Mouse (Mus musculus) large intestine, adult 2 months (tissue): ENCODE measurements around the gene Hvcn1. TPM values are rescaled to one million over a fixed set of nuclear protein-coding genes. Genes with fewer than 3 reads are reported as not detected.

ENCODE experiments used
- DNase-seq: peaks from one replicate; pipeline ENCODE4 v3.0.0-alpha.2; 2012; ENCODE audit warnings: low read depth, low spot score
- WGBS: fragments of 180-500 bp; shearing (Covaris S2); methylation state at CpG from one replicate; pipeline ENCODE4 v1.1.7; 2018; 5-methylcytosine and 5-hydroxymethylcytosine counted together
- polyA plus RNA-seq: library from polyadenylated mRNA; depleted of rRNA; stranded (reverse); fragments of >200 nt; gene quantifications from 2 replicates; pipeline ENCODE4 v1.2.3, GENCODE M21; 2012

Hvcn1 gene
- polyA plus RNA-seq, 1 experiment, result 21.2 TPM

- no peak for DNase-seq
- WGBS, result 77% methylated on average over 6 of the region's 6 CpGs
Observed at GRCm38 (mm10) chr5:122231431-122231830, 24.8 kb downstream of the Hvcn1 start.

DNA sequence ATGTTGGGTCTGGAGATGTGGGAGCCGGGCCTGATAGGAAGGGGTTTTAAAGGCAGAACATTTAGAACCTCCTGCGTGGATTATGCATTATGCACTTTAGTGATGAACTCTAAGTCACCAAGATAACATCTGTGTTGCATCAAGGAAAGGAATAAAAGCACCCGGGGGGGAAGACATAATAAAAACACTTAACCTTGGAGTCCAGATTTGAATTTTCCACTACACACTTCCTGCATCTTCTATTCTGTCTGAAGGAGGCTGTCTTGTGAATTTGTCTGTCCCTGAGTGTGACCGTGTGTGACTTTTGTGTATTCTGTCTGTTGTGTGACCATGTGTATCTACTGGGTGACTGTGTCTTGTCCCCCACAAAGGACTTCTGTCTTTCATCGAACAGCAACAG, 25.4 kb downstream of the Hvcn1 start:
- no peak for DNase-seq
- 28% methylated on average over 5 of the region's 5 CpGs for WGBS

- WGBS, result 62% methylated on average over 14 of the region's 14 CpGs
- DNase-seq, result no peak
Observed at GRCm38 (mm10) chr5:122233077-122233581, 26.5 kb downstream of the Hvcn1 start.

GRCm38 (mm10) chr5:122233695-122234094, 27.1 kb downstream of the Hvcn1 start:
- DNase-seq, result no peak
- WGBS, result 71% methylated on average over 12 of the region's 12 CpGs

- DNase-seq, result no peak
- WGBS, result 64% methylated on average over 9 of the region's 9 CpGs
Observed at GRCm38 (mm10) chr5:122234319-122235195, 28.0 kb downstream of the Hvcn1 start.

GRCm38 (mm10) chr5:122235196-122235836, 28.7 kb downstream of the Hvcn1 start:
- 40% methylated on average over 9 of the region's 9 CpGs for WGBS
- DNase-seq, result no peak

DNA sequence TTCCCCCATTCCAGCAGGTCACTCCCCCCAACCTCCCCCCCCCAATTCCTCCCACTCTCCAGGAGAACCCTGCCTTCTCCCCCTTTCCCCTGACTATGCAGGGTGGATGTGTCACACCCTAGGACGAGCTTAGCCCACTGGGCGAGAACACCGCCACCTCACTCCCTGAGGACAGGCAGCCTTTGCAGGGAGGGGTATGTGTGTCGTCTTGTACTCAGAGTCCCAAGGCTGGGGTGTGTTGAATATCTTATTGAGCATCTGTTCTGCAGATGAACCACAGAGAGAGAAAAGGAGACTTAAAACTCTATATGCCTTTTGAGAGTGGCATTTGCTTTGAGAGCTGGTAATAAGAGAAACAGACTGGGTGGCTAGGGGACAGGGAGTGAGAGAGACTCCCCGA, 30.6 kb downstream of the Hvcn1 start:
- DNase-seq, result no peak
- 65% methylated on average over 5 of the region's 5 CpGs for WGBS

DNA sequence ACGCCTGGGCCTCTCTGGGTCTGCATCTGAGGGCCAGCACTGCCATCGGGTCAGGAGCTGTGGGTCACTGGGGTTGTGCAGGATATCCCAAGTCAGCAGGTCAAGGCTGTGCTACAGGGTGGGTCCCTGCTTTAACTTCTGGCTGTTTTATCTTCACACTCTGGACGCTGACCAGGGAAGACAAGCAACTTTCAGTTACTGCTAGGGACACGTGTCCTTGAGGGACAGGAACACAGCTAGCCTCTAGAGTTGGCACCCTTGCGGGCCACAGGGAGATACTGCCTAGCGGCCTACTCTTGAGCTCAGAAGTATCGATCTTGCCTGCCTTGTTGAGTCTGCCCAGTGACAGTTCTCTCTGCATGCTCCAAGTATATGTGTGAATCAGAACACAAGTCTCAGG, 33.0 kb downstream of the Hvcn1 start:
- DNase-seq, result no peak
- 76% methylated on average over 7 of the region's 7 CpGs for WGBS

DNA sequence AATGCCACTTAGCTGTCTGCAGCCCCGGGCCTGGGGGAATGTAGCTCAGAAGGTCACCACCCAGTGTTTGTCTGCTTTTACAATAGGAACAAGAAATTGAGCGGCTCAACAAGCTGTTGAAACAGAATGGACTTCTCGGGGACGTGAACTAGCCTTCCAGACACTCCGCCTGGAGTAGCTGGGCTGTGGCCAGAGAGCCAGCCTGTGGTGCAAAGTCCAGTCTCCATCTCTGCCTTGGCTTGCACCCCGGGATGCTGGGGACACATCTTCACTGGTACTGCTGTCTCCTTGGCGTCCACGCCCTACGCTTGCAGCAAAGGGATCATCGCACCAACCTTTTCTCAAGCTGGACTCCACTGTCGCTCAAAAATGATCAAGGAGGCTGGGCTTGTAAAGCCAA, 33.9 kb downstream of the Hvcn1 start:
- DNase-seq, result no peak
- WGBS, result 64% methylated on average over 11 of the region's 11 CpGs

- no peak for DNase-seq
- WGBS, result 75% methylated on average over 1 of the region's 1 CpGs
Observed at GRCm38 (mm10) chr5:122240989-122241388, 34.4 kb downstream of the Hvcn1 start.

GRCm38 (mm10) chr5:122242521-122243123, 36.0 kb downstream of the Hvcn1 start:
- 87% methylated on average over 6 of the region's 6 CpGs for WGBS
- DNase-seq, result no peak

DNA sequence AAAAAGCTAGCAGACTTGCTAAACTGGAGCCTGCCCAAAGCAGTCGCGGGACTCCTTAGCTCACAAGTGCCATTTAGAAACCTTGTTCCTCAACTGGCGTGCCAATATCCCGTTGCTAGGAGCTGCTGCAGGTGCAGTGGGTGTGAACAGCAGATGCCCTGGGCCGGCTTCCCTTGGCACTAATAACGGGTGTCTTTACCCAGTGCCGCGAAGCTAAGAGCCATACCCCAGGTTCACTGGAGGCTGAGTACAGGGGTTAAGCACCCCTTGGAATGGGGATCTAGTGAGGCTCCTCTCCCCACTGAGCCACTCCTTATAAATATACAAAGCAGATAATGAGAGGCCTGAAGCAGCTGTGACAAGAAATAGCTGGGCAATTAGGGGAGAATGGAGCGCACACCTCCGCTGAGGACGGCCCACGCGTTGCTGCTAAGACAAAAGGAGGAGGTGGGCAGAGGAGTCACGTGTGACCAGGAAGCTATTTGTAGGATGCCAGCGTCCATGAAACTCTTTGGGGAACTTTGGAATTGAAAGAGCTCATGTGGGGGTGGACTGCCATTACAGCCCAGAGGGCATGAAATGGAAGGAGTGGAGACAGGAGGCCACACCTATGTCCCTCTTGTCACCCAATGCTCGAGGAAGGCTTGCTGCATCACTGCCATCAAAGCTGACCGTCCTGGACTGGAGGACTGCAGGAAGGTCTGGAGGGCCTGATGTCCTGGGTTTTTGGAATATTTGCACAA, 37.3 kb downstream of the Hvcn1 start:
- no peak for DNase-seq
- WGBS, result 67% methylated on average over 17 of the region's 17 CpGs

DNA sequence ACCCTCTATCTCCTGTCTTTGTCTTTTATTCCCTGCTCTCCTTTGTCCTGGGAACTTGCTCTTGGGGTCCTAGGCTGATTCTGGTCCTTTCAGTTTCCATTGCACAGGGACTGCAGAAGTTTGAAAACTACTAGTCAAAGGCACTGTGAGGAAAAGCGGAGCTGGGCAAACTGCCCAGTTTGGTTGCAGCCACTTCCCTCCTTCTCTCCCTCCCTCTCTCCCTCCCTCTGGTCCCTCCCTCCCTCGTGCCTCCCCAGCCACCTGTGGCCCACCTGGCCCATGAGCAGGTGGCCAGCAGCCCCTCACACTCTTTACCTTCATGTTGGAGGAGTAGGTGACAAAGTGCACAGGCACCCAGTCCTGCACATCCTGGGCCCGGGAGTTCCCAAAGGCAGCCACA, 38.6 kb downstream of the Hvcn1 start:
- whole genome bisulfite sequencing, result 51% methylated on average over 3 of the region's 3 CpGs
- DNase-seq, result no peak

DNA sequence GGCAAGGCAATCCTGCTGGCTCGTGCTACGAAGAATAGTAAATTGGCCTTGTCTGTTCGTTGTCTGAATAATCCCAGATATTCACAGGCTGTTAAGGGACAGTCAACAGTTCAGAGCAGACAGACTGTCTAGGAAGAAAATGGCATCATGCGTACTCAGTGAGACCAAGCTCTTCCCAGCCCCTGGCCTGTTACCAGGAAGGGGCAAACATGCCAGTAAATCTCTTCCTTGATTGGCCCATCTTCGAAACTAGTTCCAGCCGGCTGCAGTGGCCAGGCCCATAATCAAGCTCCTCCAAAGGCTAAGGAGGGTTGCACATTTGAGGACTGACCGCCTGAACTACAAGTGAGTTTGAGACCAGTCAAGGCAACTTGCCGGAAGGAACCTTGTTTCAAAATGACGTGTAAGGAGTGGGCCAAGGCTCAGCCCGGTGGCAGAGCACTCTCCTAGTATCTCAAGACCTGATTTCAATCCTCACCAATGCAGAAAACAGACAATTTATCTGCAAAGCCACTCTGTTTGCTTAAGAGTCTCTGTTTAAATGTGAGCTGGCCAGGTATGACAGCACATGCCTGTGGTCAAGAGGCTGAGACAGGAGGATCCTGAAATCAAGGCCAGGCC, 40.1 kb downstream of the Hvcn1 start:
- WGBS, result 85% methylated on average over 10 of the region's 10 CpGs
- DNase-seq, result no peak

GRCm38 (mm10) chr5:122247529-122247928, 40.9 kb downstream of the Hvcn1 start:
- WGBS, result 91% methylated on average over 11 of the region's 11 CpGs
- no peak for DNase-seq

DNA sequence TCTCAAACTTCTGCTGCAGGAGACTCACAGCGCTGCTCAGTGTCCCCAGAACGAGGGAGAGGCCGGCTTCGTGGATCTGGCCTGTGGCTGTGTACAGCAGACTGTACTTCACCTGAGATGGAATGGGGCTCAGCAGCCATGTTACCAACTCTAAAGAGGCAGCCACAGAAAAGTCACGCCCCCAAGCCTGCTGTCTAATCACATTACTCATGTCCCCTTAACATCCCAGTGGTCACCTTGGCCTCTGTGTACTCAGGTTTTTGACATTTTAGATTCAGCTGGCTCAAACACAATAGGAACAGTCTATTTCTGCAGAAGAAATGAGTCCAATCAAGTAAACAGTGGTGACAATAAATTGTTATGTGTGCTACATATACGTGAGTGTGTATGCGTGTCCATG, 41.3 kb downstream of the Hvcn1 start:
- WGBS, result 96% methylated on average over 7 of the region's 7 CpGs
- DNase-seq, result no peak

GRCm38 (mm10) chr5:122249281-122249680, 42.7 kb downstream of the Hvcn1 start:
- no peak for DNase-seq
- WGBS, result 94% methylated on average over 4 of the region's 4 CpGs

DNA sequence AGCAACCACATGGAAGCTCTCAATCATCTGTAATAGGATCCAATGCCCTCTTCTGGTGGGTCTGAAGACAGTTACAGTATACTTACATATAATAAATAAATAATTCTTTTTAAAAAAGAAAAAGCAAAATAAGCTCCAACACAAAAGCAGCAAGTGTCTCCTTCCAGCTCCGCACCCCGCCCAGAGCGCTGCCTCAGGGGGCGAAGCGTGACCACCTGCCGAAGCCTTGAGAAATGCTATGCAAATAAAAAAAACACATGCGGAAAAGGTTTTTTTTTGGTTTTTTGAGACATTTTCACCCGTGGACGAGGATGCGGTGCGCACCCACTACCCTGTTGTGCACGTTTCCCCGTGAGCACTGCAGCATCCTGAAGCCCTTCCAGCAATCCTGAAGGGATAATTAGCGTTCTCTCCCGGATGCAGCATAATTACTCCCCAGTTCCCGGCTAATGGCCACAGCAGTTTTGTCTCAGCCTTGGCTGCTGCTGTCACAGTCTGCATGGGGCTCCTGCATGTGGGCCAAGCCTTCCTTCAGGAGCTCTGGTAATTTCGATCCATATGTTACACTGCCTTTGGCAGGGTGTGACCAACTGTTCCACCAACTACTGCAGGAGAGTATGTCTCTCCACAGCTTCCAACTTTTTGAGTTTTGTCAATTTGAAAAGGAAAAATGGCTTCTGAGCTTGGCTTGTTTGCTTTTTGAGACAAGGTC, 45.4 kb downstream of the Hvcn1 start:
- WGBS, result 94% methylated on average over 17 of the region's 17 CpGs
- DNase-seq, result no peak
